Mouse (Mus musculus): ENCODE data around the gene Zfp687. TPM values are rescaled to one million over a fixed set of nuclear protein-coding genes. Genes with fewer than 3 reads are reported as not detected.

Zfp687 gene
- polyA plus RNA-seq, 1 experiment from 2014 or later, result 34.9 TPM

DNA sequence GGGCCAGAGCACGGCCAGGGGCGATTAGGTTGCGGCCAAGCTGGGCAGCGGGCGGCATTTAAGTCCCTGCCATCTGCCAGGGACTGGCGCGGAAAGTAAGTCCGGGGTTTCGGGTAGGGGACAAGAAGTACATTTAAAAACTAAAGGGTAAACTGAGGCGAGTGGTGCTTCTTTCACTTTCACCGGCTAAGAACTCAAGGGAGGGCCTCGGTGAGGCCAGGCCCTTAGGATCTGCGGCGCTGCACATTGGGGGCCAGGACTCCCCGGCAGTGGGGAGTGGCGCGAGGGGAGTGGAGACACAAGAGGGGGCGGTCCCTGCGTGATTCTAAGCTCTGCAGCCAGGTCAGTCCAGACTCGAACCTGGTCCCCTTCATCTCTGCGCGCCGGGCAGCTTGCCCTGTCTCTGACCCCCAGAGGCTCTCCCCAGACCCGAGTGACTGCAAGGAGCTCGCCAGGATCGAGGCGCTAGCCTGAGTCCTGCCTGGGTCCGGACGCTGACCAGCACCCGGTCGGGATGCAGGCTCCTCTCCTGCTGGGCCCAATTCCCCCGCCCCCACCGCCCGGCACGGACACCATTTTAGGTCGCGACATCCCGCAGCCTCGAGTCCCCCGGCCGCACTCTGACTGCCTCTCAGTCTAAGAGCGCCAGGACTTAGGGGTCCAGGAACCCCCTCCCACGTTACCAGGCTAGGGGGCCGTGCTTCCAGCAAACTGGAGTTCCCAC is 658 bp downstream of the Zfp687 start:
- Histone ChIP-seq H3K9me3 (no peaks in the 10 kb centered on the region), H3K4me1 (peaks cover 30% of the 10 kb centered on the region), H3K27ac (replicated peaks) (peak overlapping the region; percentile 91), H3K4me3 (peak overlapping the region; percentile 88), H3K27me3 (replicated peaks; ENCODE audit: low read depth, poor library complexity, severe bottlenecking) (no peaks in the 10 kb centered on the region), H3K36me3 (replicated peaks) (peaks cover 38% of the 10 kb centered on the region)
- under 1% methylated on average over 44 of the region's 44 CpGs for WGBS
- DNase-seq (ENCODE audit: low spot score), result no peak

DNA sequence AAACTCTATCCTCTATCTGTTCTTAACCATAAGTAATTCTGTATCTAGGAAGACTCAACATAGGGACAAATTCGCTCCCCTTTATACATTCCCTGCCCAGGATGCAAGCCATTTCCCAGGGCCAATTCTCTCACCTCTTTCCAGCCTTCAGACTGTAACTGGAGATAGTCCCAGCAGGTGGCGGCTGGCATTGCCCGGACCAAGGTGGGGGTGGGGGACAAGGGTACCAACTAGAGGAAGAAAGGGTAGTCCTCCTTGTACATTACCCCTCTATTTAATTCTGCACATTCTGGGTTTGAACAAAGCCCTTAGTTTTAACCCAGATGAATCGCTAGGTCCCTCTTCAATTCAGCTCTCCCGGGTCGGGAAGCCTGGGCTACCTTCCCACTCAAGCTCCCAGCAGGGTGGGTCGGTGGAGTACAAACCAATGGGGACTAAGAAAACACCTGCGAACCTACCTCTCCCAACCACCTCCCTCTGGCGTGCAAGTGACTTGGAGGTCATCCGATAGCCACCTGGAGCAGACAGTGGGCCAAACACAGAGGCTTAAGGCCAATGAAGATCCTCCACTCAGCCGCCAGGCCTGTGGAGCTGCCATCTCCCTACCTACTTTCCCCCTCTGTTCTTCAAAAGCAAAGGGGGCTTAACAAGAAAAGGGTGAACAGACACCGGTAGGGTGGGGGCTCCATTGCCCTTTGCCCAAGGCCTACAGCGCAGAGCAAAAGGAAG is 1.4 kb downstream of the Zfp687 start:
- Histone ChIP-seq H3K36me3 (replicated peaks) (peaks cover 45% of the 10 kb centered on the region), H3K4me3 (peak overlapping the region; percentile 88), H3K27ac (replicated peaks) (peak overlapping the region; percentile 91), H3K4me1 (peaks cover 30% of the 10 kb centered on the region), H3K9me3 (no peaks in the 10 kb centered on the region), H3K27me3 (replicated peaks; ENCODE audit: low read depth, poor library complexity, severe bottlenecking) (no peaks in the 10 kb centered on the region)
- WGBS, result 18% methylated on average over 13 of the region's 13 CpGs
- DNase-seq (ENCODE audit: low spot score), result no peak

DNA sequence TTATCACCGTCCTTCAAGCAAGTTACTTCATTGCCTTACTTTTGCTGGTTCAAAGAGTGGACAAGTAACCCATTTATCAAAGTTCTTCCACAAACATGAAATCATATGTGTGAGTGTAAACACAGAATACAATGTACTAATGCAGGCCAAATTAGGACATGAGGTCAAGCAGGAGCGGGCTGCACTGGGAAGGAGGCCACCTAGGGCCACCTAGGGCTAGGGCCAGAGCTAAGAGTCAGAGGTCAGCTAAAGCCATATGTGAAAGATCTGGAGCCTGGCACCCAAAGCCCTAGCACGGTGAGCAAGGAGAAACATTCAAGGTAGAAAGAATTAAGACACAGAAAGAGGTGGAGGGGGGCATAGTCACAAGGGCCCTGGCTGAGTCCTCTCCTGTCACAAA is 2.3 kb downstream of the Zfp687 start:
- 68% methylated on average over 3 of the region's 3 CpGs for WGBS
- Histone ChIP-seq H3K27ac (replicated peaks) (no peak overlapping the region), H3K4me3 (peak overlapping the region; percentile 88; the same call in 1 of the 2 replicates), H3K4me1 (peaks cover 30% of the 10 kb centered on the region), H3K9me3 (no peaks in the 10 kb centered on the region), H3K36me3 (replicated peaks) (peaks cover 54% of the 10 kb centered on the region), H3K27me3 (replicated peaks; ENCODE audit: low read depth, poor library complexity, severe bottlenecking) (no peaks in the 10 kb centered on the region)
- DNase-seq (ENCODE audit: low spot score), result no peak

DNA sequence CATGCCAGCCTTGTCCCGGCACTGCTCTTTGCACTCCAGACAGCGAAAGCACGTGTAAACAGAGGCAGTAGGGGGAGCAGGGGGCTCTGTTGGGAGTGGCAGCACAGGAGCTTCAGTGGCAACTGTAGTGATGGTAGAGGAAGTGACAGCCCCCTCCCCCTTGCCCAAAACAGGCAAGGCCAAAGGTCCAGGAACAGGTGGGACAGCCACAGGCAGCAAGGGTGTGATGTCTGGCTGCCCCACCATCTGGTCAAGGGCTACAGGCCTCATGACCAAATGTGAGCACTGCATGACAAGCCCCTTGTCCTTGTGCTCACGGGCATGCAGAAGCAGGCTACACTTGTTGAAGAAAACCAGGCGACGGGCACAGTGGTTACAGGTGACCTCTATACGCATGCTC is 4.9 kb downstream of the Zfp687 start:
- WGBS, result 90% methylated on average over 7 of the region's 7 CpGs
- no peak for DNase-seq (ENCODE audit: low spot score)
- no peaks in the 10 kb centered on the region for H3K9me3 ChIP-seq
- no peak overlapping the region for H3K4me3 ChIP-seq
- peaks cover 80% of the 10 kb centered on the region for H3K36me3 ChIP-seq (replicated peaks)
- H3K4me1 ChIP-seq, result peaks cover 19% of the 10 kb centered on the region
- no peaks in the 10 kb centered on the region for H3K27me3 ChIP-seq (replicated peaks; ENCODE audit: low read depth, poor library complexity, severe bottlenecking)
- H3K27ac ChIP-seq (replicated peaks), result no peak overlapping the region

DNA sequence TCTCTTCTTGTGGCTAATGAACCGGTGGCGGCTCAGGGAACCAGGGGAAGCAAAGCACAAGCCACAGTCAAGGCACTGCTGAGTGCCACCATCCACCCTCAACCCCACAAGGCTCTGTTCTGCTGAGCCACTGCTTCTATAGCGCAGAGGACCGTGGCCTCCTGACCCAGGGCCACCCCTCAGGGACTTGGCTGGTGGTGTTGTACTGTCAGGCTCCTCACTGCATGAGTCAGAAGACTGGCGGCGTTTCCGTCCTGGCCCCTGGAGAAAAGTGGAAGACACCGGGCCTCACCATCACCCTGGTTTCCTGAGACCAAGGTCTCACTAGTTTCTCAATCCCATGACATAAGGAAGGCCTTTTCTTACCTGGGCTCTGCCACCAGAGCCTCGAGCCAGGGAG is 7.5 kb downstream of the Zfp687 start:
- H3K4me3 ChIP-seq, result no peak overlapping the region
- WGBS, result 84% methylated on average over 9 of the region's 9 CpGs
- no peaks in the 10 kb centered on the region for H3K27me3 ChIP-seq (replicated peaks; ENCODE audit: low read depth, poor library complexity, severe bottlenecking)
- H3K27ac ChIP-seq (replicated peaks), result no peak overlapping the region
- H3K9me3 ChIP-seq, result no peaks in the 10 kb centered on the region
- DNase-seq (ENCODE audit: low spot score), result no peak
- H3K4me1 ChIP-seq, result peaks cover under 1% of the 10 kb centered on the region; the same call in 1 of the 2 replicates
- H3K36me3 ChIP-seq (replicated peaks), result peaks cover 100% of the 10 kb centered on the region

DNA sequence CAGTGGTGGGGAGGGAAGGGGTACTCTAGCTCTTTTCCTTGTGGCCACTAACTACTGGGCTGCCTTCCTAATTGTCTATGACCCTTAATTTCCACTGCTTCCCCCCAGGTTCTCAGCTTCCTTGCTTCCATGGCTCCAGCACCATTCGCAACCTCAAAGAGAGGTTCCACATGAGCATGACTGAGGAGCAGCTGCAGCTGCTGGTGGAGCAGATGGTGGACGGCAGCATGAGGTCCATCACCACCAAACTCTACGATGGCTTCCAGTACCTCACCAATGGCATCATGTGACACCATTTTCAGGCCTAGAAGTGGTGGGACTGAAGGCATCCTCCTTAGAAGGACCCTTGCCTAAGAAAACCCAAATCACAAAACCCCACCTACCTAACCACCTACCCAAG is 9.6 kb downstream of the Zfp687 start:
- Histone ChIP-seq H3K27ac (replicated peaks) (no peak overlapping the region), H3K4me3 (no peak overlapping the region), H3K9me3 (no peaks in the 10 kb centered on the region), H3K4me1 (no peaks in the 10 kb centered on the region; the same call in 1 of the 2 replicates), H3K27me3 (replicated peaks; ENCODE audit: low read depth, poor library complexity, severe bottlenecking) (no peaks in the 10 kb centered on the region), H3K36me3 (replicated peaks) (peaks cover 99% of the 10 kb centered on the region)
- WGBS, result 90% methylated on average over 3 of the region's 3 CpGs
- no peak for DNase-seq (ENCODE audit: low spot score)

DNA sequence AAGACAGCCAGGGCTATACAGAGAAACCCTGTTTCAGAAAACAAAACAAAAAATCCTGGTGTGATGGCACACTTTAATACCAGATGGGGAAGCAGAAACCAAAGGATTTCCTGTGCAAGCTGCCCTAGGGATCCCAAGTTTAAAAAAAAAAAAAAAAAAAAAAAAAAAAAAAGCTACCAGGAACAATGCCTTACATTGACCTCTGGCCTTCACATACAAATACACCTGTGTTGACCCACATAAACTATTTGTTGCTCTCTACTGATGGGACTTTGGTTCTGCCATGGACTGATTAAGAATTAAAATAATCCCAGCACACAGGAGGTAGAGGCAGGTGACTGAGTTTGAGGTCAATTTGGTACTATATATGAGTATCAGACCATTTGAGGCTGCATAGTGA is 12.0 kb downstream of the Zfp687 start:
- Histone ChIP-seq H3K4me3 (no peak overlapping the region), H3K4me1 (no peaks in the 10 kb centered on the region; the same call in 1 of the 2 replicates), H3K27me3 (replicated peaks; ENCODE audit: low read depth, poor library complexity, severe bottlenecking) (no peaks in the 10 kb centered on the region), H3K27ac (replicated peaks) (no peak overlapping the region), H3K9me3 (no peaks in the 10 kb centered on the region), H3K36me3 (replicated peaks) (peaks cover 99% of the 10 kb centered on the region)
- DNase-seq (ENCODE audit: low spot score), result no peak

DNA sequence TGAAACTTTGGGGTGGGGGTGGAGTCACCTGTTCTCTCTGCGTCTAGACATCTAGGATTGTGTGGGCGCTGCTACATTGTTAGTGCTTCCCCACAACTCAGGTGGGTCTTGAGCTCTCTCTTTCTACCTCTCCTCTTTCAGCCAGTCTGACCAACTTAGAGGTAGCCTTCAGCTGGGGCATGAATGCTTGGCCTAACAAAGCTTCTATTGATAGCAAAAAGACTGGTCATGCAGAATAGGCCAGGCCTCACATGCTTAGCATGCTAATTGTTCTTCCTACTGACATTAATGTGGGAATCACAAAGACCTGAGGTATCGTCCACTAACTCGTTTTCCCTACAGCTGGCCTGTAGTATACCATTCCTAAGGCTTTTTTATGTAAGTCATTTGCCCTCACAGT is 12.7 kb downstream of the Zfp687 start:
- no peak overlapping the region for H3K27ac ChIP-seq (replicated peaks)

DNA sequence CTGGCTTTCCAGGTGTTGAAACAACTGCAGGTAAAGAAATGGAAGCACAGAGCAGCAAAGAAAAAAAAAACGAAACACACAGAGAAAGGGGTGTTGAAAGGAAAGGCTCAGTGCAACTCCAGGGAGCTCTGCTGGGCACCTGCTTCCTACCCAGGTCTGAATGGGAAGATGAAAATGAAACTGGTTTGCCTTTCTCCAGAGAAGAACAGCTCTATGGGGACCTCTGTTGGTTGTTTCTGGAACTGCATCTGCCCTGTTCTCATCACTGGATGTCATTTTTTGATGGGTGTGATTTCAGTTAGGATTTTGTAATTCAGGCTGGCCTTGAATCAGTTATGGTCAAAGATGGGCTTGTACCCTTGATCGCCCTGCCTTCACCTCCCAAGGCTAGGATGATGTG is 18.3 kb downstream of the Zfp687 start:
- H3K4me3 ChIP-seq, result no peak overlapping the region
- 41% methylated on average over 2 of the region's 2 CpGs for WGBS

More for the DNA sequence above, 12.7 kb downstream of the Zfp687 start:
- DNase-seq (ENCODE audit: low spot score), result no peak
- WGBS, result 77% methylated on average over 4 of the region's 4 CpGs
- peaks cover 99% of the 10 kb centered on the region for H3K36me3 ChIP-seq (replicated peaks)
- H3K4me3 ChIP-seq, result no peak overlapping the region
- no peaks in the 10 kb centered on the region for H3K9me3 ChIP-seq
- H3K4me1 ChIP-seq, result no peaks in the 10 kb centered on the region; the same call in 1 of the 2 replicates
- H3K27me3 ChIP-seq (replicated peaks; ENCODE audit: low read depth, poor library complexity, severe bottlenecking), result no peaks in the 10 kb centered on the region

DNA sequence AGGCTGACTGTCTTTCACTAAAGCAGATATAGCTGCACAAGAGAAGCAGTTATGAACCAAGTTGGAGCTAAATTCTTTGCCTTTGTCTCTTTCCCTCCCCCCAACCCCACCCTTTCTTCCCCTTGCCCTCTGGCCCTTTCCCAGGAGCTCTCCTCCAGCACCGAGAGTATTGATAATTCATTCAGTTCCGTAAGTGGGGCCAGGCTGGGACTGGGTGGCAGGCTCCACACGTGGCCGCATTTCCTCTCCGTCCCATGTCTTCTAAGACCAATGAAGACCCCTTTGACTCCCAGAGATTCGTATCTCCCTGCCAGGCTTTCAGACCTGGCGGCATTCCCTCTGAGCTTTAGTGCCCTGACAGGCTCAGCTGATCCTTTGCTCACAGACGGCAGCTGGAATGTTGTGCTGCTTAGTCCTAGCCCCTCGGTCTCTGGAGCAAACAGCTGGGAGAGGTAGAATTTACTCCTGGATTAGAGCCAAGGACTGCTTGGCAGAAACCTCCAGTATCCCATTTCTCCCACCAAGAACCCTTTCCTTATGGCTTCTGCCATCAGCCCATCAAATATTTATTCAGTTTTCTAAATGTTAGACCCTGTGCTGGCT is 26.0 kb downstream of the Zfp687 start:
- Histone ChIP-seq H3K9me3 (no peaks in the 10 kb centered on the region), H3K4me3 (no peak overlapping the region), H3K27me3 (replicated peaks; ENCODE audit: low read depth, poor library complexity, severe bottlenecking) (no peaks in the 10 kb centered on the region), H3K27ac (replicated peaks) (no peak overlapping the region; the same call in 1 of the 2 replicates), H3K36me3 (replicated peaks) (peaks cover 82% of the 10 kb centered on the region), H3K4me1 (peaks cover 11% of the 10 kb centered on the region)
- 43% methylated on average over 9 of the region's 9 CpGs for WGBS
- DNase-seq (ENCODE audit: low spot score), result no peak

More for the DNA sequence above, 18.3 kb downstream of the Zfp687 start:
- H3K36me3 ChIP-seq (replicated peaks), result peaks cover 100% of the 10 kb centered on the region
- no peaks in the 10 kb centered on the region for H3K4me1 ChIP-seq
- no peaks in the 10 kb centered on the region for H3K9me3 ChIP-seq
- no peaks in the 10 kb centered on the region for H3K27me3 ChIP-seq (replicated peaks; ENCODE audit: low read depth, poor library complexity, severe bottlenecking)
- peak; percentile 73 for DNase-seq (ENCODE audit: low spot score)
- no peak overlapping the region for H3K27ac ChIP-seq (replicated peaks)

DNA sequence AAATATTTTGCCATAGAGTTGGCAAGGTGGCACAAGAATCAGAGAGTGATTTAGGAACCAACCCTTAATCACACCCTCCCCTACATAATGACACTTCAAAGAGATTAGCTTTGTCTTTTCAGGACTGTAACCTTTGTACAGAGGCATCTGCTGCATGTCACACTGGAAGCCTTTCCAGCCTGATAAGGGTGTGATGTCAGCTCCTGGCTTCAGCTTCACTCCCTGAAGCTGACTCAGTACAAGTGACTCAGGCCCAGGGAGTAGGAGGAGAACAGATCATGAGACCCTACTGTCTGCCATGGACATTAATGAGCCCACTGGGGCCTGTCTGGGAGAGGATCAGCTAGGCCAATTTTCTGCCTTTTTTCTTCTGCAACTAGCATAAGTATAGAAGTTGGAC is 27.7 kb downstream of the Zfp687 start:
- H3K27me3 ChIP-seq (replicated peaks; ENCODE audit: low read depth, poor library complexity, severe bottlenecking), result no peaks in the 10 kb centered on the region
- H3K4me3 ChIP-seq, result no peak overlapping the region
- no peaks in the 10 kb centered on the region for H3K9me3 ChIP-seq
- H3K36me3 ChIP-seq (replicated peaks), result peaks cover 80% of the 10 kb centered on the region
- H3K27ac ChIP-seq (replicated peaks), result no peak overlapping the region
- peaks cover 11% of the 10 kb centered on the region for H3K4me1 ChIP-seq
- DNase-seq (ENCODE audit: low spot score), result no peak

DNA sequence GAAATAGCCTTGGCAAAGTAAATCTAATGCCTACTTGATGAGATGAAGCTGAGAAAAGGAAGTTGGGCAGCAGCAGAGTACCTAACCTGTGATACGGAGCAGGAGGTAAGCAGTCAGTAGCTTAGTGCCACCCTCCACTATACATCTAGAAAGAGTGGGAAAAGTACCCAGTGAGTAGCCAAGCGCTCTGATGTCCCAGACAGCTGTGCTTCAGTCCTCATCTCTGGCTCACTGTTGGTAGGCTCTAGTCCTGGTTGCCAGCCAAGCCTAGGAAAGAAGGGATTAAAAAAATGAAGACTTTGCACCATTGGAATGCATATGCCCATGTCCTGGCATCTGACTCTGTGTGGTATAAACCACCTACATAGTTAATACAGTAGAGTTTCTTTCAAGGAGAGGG is 29.7 kb downstream of the Zfp687 start:
- H3K27me3 ChIP-seq (replicated peaks; ENCODE audit: low read depth, poor library complexity, severe bottlenecking), result no peaks in the 10 kb centered on the region
- no peak for DNase-seq (ENCODE audit: low spot score)
- WGBS, result 87% methylated on average over 2 of the region's 2 CpGs
- H3K4me3 ChIP-seq, result no peak overlapping the region
- H3K27ac ChIP-seq (replicated peaks), result no peak overlapping the region
- no peaks in the 10 kb centered on the region for H3K9me3 ChIP-seq
- peaks cover 86% of the 10 kb centered on the region for H3K36me3 ChIP-seq (replicated peaks)
- peaks cover 11% of the 10 kb centered on the region for H3K4me1 ChIP-seq

DNA sequence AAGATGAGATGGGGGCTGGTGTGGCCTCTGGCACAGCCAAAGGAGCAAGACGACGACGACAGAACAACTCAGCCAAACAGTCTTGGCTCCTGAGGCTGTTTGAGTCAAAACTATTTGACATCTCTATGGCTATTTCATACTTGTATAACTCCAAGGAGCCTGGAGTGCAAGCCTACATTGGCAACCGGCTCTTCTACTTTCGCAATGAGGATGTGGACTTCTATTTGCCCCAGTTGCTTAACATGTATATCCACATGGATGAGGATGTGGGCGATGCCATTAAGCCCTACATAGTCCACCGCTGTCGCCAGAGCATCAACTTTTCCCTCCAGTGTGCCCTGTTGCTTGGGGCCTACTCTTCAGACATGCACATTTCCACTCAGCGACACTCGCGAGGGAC is 30.9 kb downstream of the Zfp687 start:
- H3K36me3 ChIP-seq (replicated peaks), result peaks cover 88% of the 10 kb centered on the region
- WGBS, result 91% methylated on average over 11 of the region's 11 CpGs
- no peak for DNase-seq (ENCODE audit: low spot score)

More for the DNA sequence above, 30.9 kb downstream of the Zfp687 start:
- Histone ChIP-seq H3K27ac (replicated peaks) (no peak overlapping the region), H3K9me3 (no peaks in the 10 kb centered on the region), H3K27me3 (replicated peaks; ENCODE audit: low read depth, poor library complexity, severe bottlenecking) (no peaks in the 10 kb centered on the region), H3K4me3 (no peak overlapping the region), H3K4me1 (peaks cover 8% of the 10 kb centered on the region)

Data from embryonic facial prominence, embryonic 10.5 days (tissue).